Mouse (Mus musculus): Measurements from ENCODE around the gene Inpp5b.

- no peak for TF ChIP-seq CTCF (IDR thresholded peaks at IDR 0.05; ENCODE audit: borderline replicate concordance, extremely low read depth, insufficient read depth, insufficient read length)
- TF ChIP-seq POLR2A (IDR thresholded peaks at IDR 0.05; ENCODE audit: borderline replicate concordance, extremely low read depth, insufficient read depth, insufficient read length, poor library complexity, severe bottlenecking) = no peak
Observed at GRCm38 (mm10) chr4:124738783-124739182, 2.9 kb upstream of the Inpp5b start.

Data from brain, embryonic 14.5 days (tissue).